Mouse (Mus musculus) heart, adult 2 months (tissue): ENCODE data around the gene Minpp1. TPM values are rescaled to one million over a fixed set of nuclear protein-coding genes. Genes with fewer than 3 reads are reported as not detected.

ENCODE experiments used
- DNase-seq, 2 experiments: peaks; one replicate each; pipeline ENCODE4 v3.0.0; 2021
- H3K27ac ChIP-seq: fragments of 200-600 bp; 2 replicates; pipeline ENCODE4 v1.8.1; 2022
- H3K27me3 ChIP-seq: fragments of 200-500 bp; 2 replicates; pipeline ENCODE4 v1.6.1; 2012; ENCODE audit warnings: mild to moderate bottlenecking, low read length, inconsistent platforms, mixed read lengths; ENCODE audit not compliant: control insufficient read depth, insufficient read depth
- H3K36me3 ChIP-seq: fragments of 200-500 bp; 2 replicates; pipeline ENCODE4 v1.6.1; 2012; ENCODE audit warnings: low read length, inconsistent platforms; ENCODE audit not compliant: control insufficient read depth, insufficient read depth
- H3K4me1 ChIP-seq: fragments of 200-500 bp; 2 replicates; pipeline ENCODE4 v1.6.1; 2011; ENCODE audit warnings: low read length; ENCODE audit not compliant: control insufficient read depth, insufficient read depth
- H3K4me3 ChIP-seq: fragments of 200-600 bp; 2 replicates; pipeline ENCODE4 v1.8.1; 2022
- H3K79me2 ChIP-seq: fragments of 200-500 bp; replicated peaks from 2 replicates; pipeline ENCODE4 v1.6.1; 2012; ENCODE audit warnings: mild to moderate bottlenecking, inconsistent platforms, low read length, moderate library complexity, mixed read lengths; ENCODE audit not compliant: control insufficient read depth, insufficient read depth
- H3K9ac ChIP-seq: fragments of 200-500 bp; 2 replicates; pipeline ENCODE4 v1.6.1; 2012; ENCODE audit warnings: low read depth, mild to moderate bottlenecking, control low read depth, inconsistent platforms, low read length, mixed read lengths
- CTCF ChIP-seq: fragments of 200-600 bp; IDR thresholded peaks from 2 replicates; pipeline ENCODE4 v1.8.1; 2022; ENCODE audit warnings: antibody characterized with exemption, mild to moderate bottlenecking, moderate library complexity
- EP300 ChIP-seq: fragments of 200-500 bp; IDR thresholded peaks from 2 replicates; pipeline ENCODE4 v1.6.1; 2011; ENCODE audit warnings: low read depth, low read length, control low read depth; ENCODE audit not compliant: insufficient read depth
- POLR2A ChIP-seq: fragments of 200-500 bp; IDR thresholded peaks from 2 replicates; pipeline ENCODE4 v1.6.1; 2011; ENCODE audit warnings: mild to moderate bottlenecking, low read depth, low read length, control low read depth; ENCODE audit not compliant: insufficient read depth
- WGBS: fragments of 180-500 bp; shearing (Covaris S2); methylation state at CpG from one replicate; pipeline ENCODE4 v1.1.7; 2018; 5-methylcytosine and 5-hydroxymethylcytosine counted together
- intact Hi-C: fragments of 180-260 bp; cut with DNase I; formaldehyde crosslinking; loops from one replicate; pipeline ENCODE4 v1.15.1; 2025
- polyA plus RNA-seq: library from polyadenylated mRNA; depleted of rRNA; stranded (reverse); fragments of >200 nt; gene quantifications from 2 replicates; pipeline ENCODE4 v1.2.3, GENCODE M21; 2012
- total RNA-seq, 2 experiments: library from RNA; stranded (reverse); gene quantifications; 2 replicates each; pipeline ENCODE4 v1.2.3; 2021

The Minpp1 gene
- total and polyA plus RNA-seq, 3 experiments: 8.7 to 14.3 (median 14.2) TPM

GRCm38 (mm10) chr19:32476016-32476711 is 9.4 kb upstream of the Minpp1 start:
- Histone ChIP-seq H3K27ac (no peak overlapping the region), H3K4me1 (no peaks in the 10 kb centered on the region), H3K79me2 (no peaks in the 10 kb centered on the region), H3K9ac (no peak overlapping the region), H3K36me3 (no peaks in the 10 kb centered on the region), H3K4me3 (no peak overlapping the region), H3K27me3 (peaks cover 1% of the 10 kb centered on the region; the same call in 1 of the 2 replicates)
- TF ChIP-seq CTCF: no peak
- no peak for TF ChIP-seq POLR2A
- no peak for TF ChIP-seq EP300
- 49% methylated on average over 12 of the region's 12 CpGs for WGBS
- intact Hi-C loops: no loop called here
- DNase-seq: no peak

DNA sequence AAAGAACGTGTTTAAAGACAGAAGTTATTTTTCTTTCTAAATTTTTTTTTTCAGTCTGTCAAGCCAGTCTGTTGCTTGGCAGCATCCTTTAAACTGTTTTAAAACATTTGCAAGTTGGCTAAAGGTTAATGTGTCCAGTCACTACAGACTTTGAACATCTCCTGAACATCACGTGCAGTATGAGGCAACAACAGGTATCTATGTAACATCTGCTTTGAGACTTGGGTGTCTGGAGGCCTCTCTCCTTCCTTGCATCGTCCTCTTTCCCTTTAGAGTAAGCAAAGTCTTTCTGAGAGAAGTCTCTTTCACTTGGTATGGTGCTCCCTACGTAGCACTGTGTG is 8.9 kb upstream of the Minpp1 start:
- whole genome bisulfite sequencing: 75% methylated on average over 4 of the region's 4 CpGs
- Histone ChIP-seq H3K27me3 (no peaks in the 10 kb centered on the region), H3K4me3 (no peak overlapping the region), H3K79me2 (no peaks in the 10 kb centered on the region), H3K36me3 (no peaks in the 10 kb centered on the region), H3K9ac (no peak overlapping the region), H3K4me1 (no peaks in the 10 kb centered on the region), H3K27ac (no peak overlapping the region)
- no peak for DNase-seq
- intact Hi-C loops: no loop called here
- TF ChIP-seq CTCF (no peak), POLR2A (no peak), EP300 (no peak)

DNA sequence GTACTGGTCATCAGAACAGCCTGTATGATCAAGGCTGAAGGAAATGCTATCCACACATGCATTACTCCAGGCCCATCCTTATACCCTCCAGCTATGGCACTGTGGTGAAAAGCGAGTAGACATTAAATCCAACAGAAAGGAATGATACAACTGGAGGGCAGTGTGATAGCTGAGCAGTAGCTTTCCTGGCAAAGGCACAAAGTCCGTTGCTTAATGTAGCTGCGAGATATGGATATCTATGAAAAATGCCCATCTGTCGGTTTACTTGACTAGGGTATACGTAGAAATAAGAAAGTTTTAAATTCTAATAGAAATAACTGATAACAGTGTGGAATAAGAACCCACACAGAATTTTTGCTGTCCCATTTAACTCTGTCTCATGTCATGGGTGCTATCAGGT is 5.3 kb upstream of the Minpp1 start:
- intact Hi-C loops: no loop called here
- 68% methylated on average over 5 of the region's 5 CpGs for WGBS
- TF ChIP-seq EP300 (no peak), CTCF (no peak), POLR2A (no peak)

GRCm38 (mm10) chr19:32480791-32481442 is 4.7 kb upstream of the Minpp1 start:
- no peak for TF ChIP-seq POLR2A
- intact Hi-C loops: no loop called here
- Histone ChIP-seq H3K36me3 (no peaks in the 10 kb centered on the region), H3K27me3 (no peaks in the 10 kb centered on the region), H3K4me3 (no peak overlapping the region), H3K4me1 (peaks cover 2% of the 10 kb centered on the region; the same call in 1 of the 2 replicates), H3K79me2 (no peaks in the 10 kb centered on the region), H3K9ac (no peak overlapping the region), H3K27ac (no peak overlapping the region)
- 74% methylated on average over 8 of the region's 8 CpGs for WGBS
- no peak for DNase-seq

More for the DNA sequence above, 5.3 kb upstream of the Minpp1 start:
- Histone ChIP-seq H3K36me3 (no peaks in the 10 kb centered on the region), H3K79me2 (no peaks in the 10 kb centered on the region), H3K27me3 (no peaks in the 10 kb centered on the region), H3K4me3 (no peak overlapping the region), H3K27ac (no peak overlapping the region), H3K4me1 (peaks cover 2% of the 10 kb centered on the region; the same call in 1 of the 2 replicates), H3K9ac (no peak overlapping the region)
- no peak for DNase-seq

GRCm38 (mm10) chr19:32481511-32481910 is 4.1 kb upstream of the Minpp1 start:
- 22% methylated on average over 4 of the region's 4 CpGs for WGBS
- DNase-seq: no peak
- Histone ChIP-seq H3K4me1 (peaks cover 2% of the 10 kb centered on the region), H3K79me2 (no peaks in the 10 kb centered on the region), H3K9ac (no peak overlapping the region), H3K4me3 (no peak overlapping the region), H3K27ac (no peak overlapping the region), H3K36me3 (no peaks in the 10 kb centered on the region), H3K27me3 (no peaks in the 10 kb centered on the region)
- TF ChIP-seq EP300 (no peak), POLR2A (no peak), CTCF (no peak)
- intact Hi-C loops: no loop called here

GRCm38 (mm10) chr19:32484941-32485660 is 468 bp upstream of the Minpp1 start:
- peak overlapping the region; percentile 60 for H3K27ac ChIP-seq
- TF ChIP-seq EP300 (no peak), CTCF (no peak), POLR2A (no peak)
- intact Hi-C loops: loop anchor here (5.0 kb wide), 2 partner anchors 453 to 513 kb away; no protein-coding TSS in a partner anchor

More at GRCm38 (mm10) chr19:32484941-32485660, 468 bp upstream of the Minpp1 start:
- Histone ChIP-seq H3K36me3 (no peaks in the 10 kb centered on the region), H3K9ac (peak overlapping the region; percentile 81), H3K4me3 (peak overlapping the region; percentile 84), H3K27me3 (no peaks in the 10 kb centered on the region), H3K4me1 (peaks cover 4% of the 10 kb centered on the region), H3K79me2 (no peaks in the 10 kb centered on the region)
- WGBS: 17% methylated on average over 13 of the region's 13 CpGs
- no peak for DNase-seq
